Comparison of ENCODE assay signal across 21 mouse cellular contexts in the genomic region with DNA sequence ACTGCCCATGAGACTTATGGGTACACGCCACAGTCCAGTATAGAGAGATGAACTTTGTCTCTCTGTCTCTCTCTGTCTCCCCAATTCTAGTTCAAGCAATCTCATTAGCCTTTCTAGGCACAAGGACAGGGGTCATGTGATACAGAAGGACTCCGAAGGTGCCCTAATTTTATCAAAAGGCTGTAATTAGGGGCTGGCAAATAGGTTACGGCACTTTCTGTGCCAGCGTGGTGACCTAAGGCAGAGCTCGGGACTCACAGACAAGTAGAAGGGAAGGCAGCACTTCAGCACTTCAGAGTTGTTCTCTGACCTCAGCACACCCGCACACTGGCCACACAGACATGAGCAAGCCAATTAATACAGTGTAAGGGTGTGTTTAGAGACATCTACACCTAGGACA.
"Had no signal": no experiment of that assay in that cellular context is flagged by ENCODE, and none has a peak within 500 bp of the region (broad histone marks: within the 10 kb centered on the region; RNA-seq: fewer than 3 reads in every experiment).

No protein-coding gene starts in this region.

- DNase-seq: kidney, adult 11 months; kidney, adult 8-10 months; kidney, postnatal 10 days; kidney, postnatal 36 days; layer of hippocampus, postnatal 36 days; liver, postnatal 0 days; lung, embryonic 14.5 days; right cerebral cortex, postnatal 25 days; spleen, adult 18-20 months; thymus, postnatal 25 days had no signal

- H3K27ac ChIP-seq: intestine, embryonic 15.5 days; kidney, embryonic 15.5 days; left cerebral cortex, adult 2 months; limb, embryonic 12.5 days; limb, embryonic 15.5 days; liver, embryonic 14.5 days; macrophage; midbrain, embryonic 13.5 days; stomach, embryonic 15.5 days had no signal

- H3K4me3 ChIP-seq: intestine, embryonic 15.5 days; kidney, embryonic 15.5 days; left cerebral cortex, adult 2 months; limb, embryonic 12.5 days; limb, embryonic 15.5 days; midbrain, embryonic 13.5 days; stomach, embryonic 15.5 days had no signal

- H3K9me3 ChIP-seq: intestine, embryonic 15.5 days; limb, embryonic 12.5 days; limb, embryonic 15.5 days; midbrain, embryonic 13.5 days; stomach, embryonic 15.5 days had no signal

- H3K4me2 ChIP-seq: intestine, embryonic 15.5 days; kidney, embryonic 15.5 days; limb, embryonic 12.5 days; limb, embryonic 15.5 days; liver, embryonic 11.5 days; lung, embryonic 14.5 days; midbrain, embryonic 13.5 days; stomach, embryonic 15.5 days had no signal

- H3K27me3 ChIP-seq: intestine, embryonic 15.5 days; kidney, embryonic 15.5 days; limb, embryonic 12.5 days; limb, embryonic 15.5 days; midbrain, embryonic 13.5 days; stomach, embryonic 15.5 days had no signal

- ATAC-seq: intestine, embryonic 15.5 days; liver, postnatal 0 days; lung, postnatal 0 days; midbrain, embryonic 13.5 days had no signal

- H3K9ac ChIP-seq: intestine, embryonic 15.5 days; kidney, embryonic 15.5 days; limb, embryonic 12.5 days; limb, embryonic 15.5 days; liver, embryonic 14.5 days; liver, postnatal 0 days; lung, embryonic 14.5 days; midbrain, embryonic 13.5 days; stomach, embryonic 15.5 days had no signal

- H3K36me3 ChIP-seq: intestine, embryonic 15.5 days; kidney, embryonic 15.5 days; limb, embryonic 12.5 days; limb, embryonic 15.5 days; midbrain, embryonic 13.5 days; stomach, embryonic 15.5 days had no signal
